Mouse (Mus musculus): ENCODE measurements around the gene Map4k2.

GRCm38 (mm10) chr19:6335458-6335827, 5.5 kb upstream of the Map4k2 start:
- TF ChIP-seq POLR2AphosphoS2 (IDR thresholded peaks at IDR 0.05; ENCODE audit: insufficient read length, low read depth) (no peak), USF1 (IDR thresholded peaks at IDR 0.05; ENCODE audit: low read depth) (no peak), REST (IDR thresholded peaks at IDR 0.05; ENCODE audit: insufficient read depth, insufficient read length) (peak; percentile 23), MAX (IDR thresholded peaks at IDR 0.05; ENCODE audit: low read depth) (no peak), E2F4 (IDR thresholded peaks at IDR 0.05; ENCODE audit: insufficient read depth) (no peak), POLR2A (IDR thresholded peaks at IDR 0.05; ENCODE audit: insufficient read length, low read depth) (no peak)

All from myocyte (in vitro differentiated cells).